ENCODE assay signal across 8 mouse cellular contexts in the genomic region with DNA sequence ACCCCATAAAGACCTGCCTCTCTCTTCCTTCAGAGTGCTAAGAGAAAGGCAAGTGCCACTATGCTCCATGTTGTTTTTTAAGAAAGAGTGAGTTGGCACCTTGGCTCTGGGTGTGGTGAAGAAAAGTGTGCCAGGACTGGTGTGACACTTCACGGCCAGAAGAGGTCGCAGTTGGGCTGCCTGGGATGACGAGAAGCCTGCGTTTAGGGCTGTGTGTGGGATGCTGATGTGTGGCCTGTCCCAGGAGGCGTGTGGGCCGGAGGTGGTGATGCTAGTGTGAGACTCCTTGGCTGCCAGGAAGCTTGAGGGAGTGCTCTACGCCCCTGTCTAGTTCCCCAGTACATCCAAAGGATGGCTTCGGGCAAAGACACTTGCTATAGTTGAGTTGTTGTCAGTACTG. TPM values are rescaled to one million over a fixed set of nuclear protein-coding genes. Genes with fewer than 3 reads are reported as not detected.
DNase-seq lines count a peak whose midpoint lies in the region; ATAC-seq and TF ChIP-seq lines count a peak whose summit lies in the region.

No protein-coding gene starts in this region.

- peak; percentile 90 for ATAC-seq in frontal cortex, adult (ENCODE audit: low TSS enrichment)
- ATAC-seq in limb, embryonic 13.5 days (ENCODE audit: low FRiP score, low read depth) = peak; percentile 49; the same call in 1 of the 2 replicates
- ATAC-seq in midbrain, postnatal 0 days (ENCODE audit: low FRiP score) = no peak
- 0 out of 2 replicates have a peak, but pooled peaks have one; percentile 30 for ATAC-seq in stomach, embryonic 15.5 days (ENCODE audit: insufficient read depth, low FRiP score, low read depth)

- H3K9me3 ChIP-seq in limb, embryonic 13.5 days = no peaks in the 10 kb centered on the region
- no peaks in the 10 kb centered on the region for H3K9me3 ChIP-seq in midbrain, postnatal 0 days (ENCODE audit: low read length)
- H3K9me3 ChIP-seq in stomach, embryonic 15.5 days = no peaks in the 10 kb centered on the region

- no peak overlapping the region for H3K4me2 ChIP-seq in limb, embryonic 13.5 days (replicated peaks)
- no peak overlapping the region for H3K4me2 ChIP-seq in midbrain, postnatal 0 days (ENCODE audit: low read depth, low read length, poor library complexity, severe bottlenecking)
- H3K4me2 ChIP-seq in stomach, embryonic 15.5 days = no peak overlapping the region

- DNase-seq in urinary bladder, postnatal 25 days (ENCODE audit: low spot score) = peak; percentile 35
- DNase-seq in urinary bladder, adult 2 months (ENCODE audit: low spot score) = no peak
- peak; percentile 48 to 70 for DNase-seq in cerebellum, adult 2 months
- DNase-seq in induced T-regulatory cell, adult 2 months (ENCODE audit: low read depth) = peak; percentile 68
- peak; percentile 56 for DNase-seq in midbrain, postnatal 0 days (ENCODE audit: low spot score)

- no peaks in the 10 kb centered on the region for H3K27me3 ChIP-seq in cerebellum, adult 2 months (ENCODE audit: control insufficient read depth, insufficient read depth, low read length)
- H3K27me3 ChIP-seq in limb, embryonic 13.5 days = peaks cover 19% of the 10 kb centered on the region; the same call in 1 of the 2 replicates
- no peaks in the 10 kb centered on the region for H3K27me3 ChIP-seq in midbrain, postnatal 0 days (ENCODE audit: insufficient read depth, low read length)
- H3K27me3 ChIP-seq in stomach, embryonic 15.5 days (replicated peaks) = no peaks in the 10 kb centered on the region

- H3K4me3 ChIP-seq in cerebellum, adult 2 months (replicated peaks; ENCODE audit: insufficient read depth, low read depth, low read length) = no peak overlapping the region
- no peak overlapping the region for H3K4me3 ChIP-seq in limb, embryonic 13.5 days
- H3K4me3 ChIP-seq in midbrain, postnatal 0 days (ENCODE audit: low read depth, low read length) = no peak overlapping the region
- no peak overlapping the region for H3K4me3 ChIP-seq in stomach, embryonic 15.5 days (replicated peaks)

- peaks cover 11% of the 10 kb centered on the region for H3K36me3 ChIP-seq in limb, embryonic 13.5 days
- H3K36me3 ChIP-seq in midbrain, postnatal 0 days (ENCODE audit: insufficient read depth, low read length) = no peaks in the 10 kb centered on the region
- no peaks in the 10 kb centered on the region for H3K36me3 ChIP-seq in stomach, embryonic 15.5 days

- H3K9ac ChIP-seq in limb, embryonic 13.5 days = no peak overlapping the region
- no peak overlapping the region for H3K9ac ChIP-seq in midbrain, postnatal 0 days (replicated peaks; ENCODE audit: low read length, poor library complexity, severe bottlenecking)
- H3K9ac ChIP-seq in stomach, embryonic 15.5 days = no peak overlapping the region

- no peaks in the 10 kb centered on the region for H3K4me1 ChIP-seq in cerebellum, adult 2 months (ENCODE audit: control insufficient read depth, insufficient read depth, low read length)
- peaks cover 29% of the 10 kb centered on the region for H3K4me1 ChIP-seq in limb, embryonic 13.5 days
- H3K4me1 ChIP-seq in midbrain, postnatal 0 days (ENCODE audit: insufficient read depth, low read length) = peaks cover 4% of the 10 kb centered on the region
- H3K4me1 ChIP-seq in stomach, embryonic 15.5 days = peaks cover 29% of the 10 kb centered on the region

- WGBS in cerebellum, adult 2 months = 13% methylated on average over 8 of the region's 8 CpGs
- 20% methylated on average over 8 of the region's 8 CpGs for WGBS in limb, embryonic 13.5 days
- 24% methylated on average over 8 of the region's 8 CpGs for WGBS in midbrain, postnatal 0 days
- WGBS in stomach, embryonic 15.5 days = 22% methylated on average over 8 of the region's 8 CpGs

- TF ChIP-seq CTCF in cerebellum, adult 2 months (IDR thresholded peaks at IDR 0.05; ENCODE audit: borderline replicate concordance, insufficient read depth, low read depth, low read length) = peak; percentile 94
- peak; percentile 87 for TF ChIP-seq CTCF in midbrain, postnatal 0 days (IDR thresholded peaks at IDR 0.05)

- TF ChIP-seq POLR2A in cerebellum, adult 2 months (IDR thresholded peaks at IDR 0.05; ENCODE audit: borderline replicate concordance, insufficient read depth, low read length) = no peak

- no peak overlapping the region for H3K27ac ChIP-seq in cerebellum, adult 2 months (ENCODE audit: insufficient read depth, low read length)
- no peak overlapping the region for H3K27ac ChIP-seq in limb, embryonic 13.5 days
- H3K27ac ChIP-seq in midbrain, postnatal 0 days (ENCODE audit: low read depth, low read length) = no peak overlapping the region
- no peak overlapping the region for H3K27ac ChIP-seq in stomach, embryonic 15.5 days

RNA-seq across cellular contexts. Expression of a gene that starts 9.0 kb away (rescaled TPM):
- 61.9 and 62.0 TPM in 2 replicates for polyA plus RNA-seq in urinary bladder, adult 2 months (2012; rRNA removed)
- polyA plus RNA-seq in cerebellum, adult 2 months (2012; rRNA removed) = 120 and 128 TPM in 2 replicates
- polyA plus RNA-seq in limb, embryonic 13.5 days (2015; fragmentation: Nextera tagmentation; extraction: Ambion mirVana) = 78.8 and 81.2 TPM in 2 replicates
- total RNA-seq in midbrain, postnatal 0 days (2014; rRNA removed) = 108 and 142 TPM in 2 replicates
- polyA plus RNA-seq in midbrain, postnatal 0 days (2015; fragmentation: Nextera tagmentation; extraction: Ambion mirVana) = 97.3 and 99.1 TPM in 2 replicates
- polyA plus RNA-seq in stomach, embryonic 15.5 days (2015; fragmentation: Nextera tagmentation; extraction: Ambion mirVana) = 91.1 and 96.6 TPM in 2 replicates

RNA-seq across cellular contexts. Expression of a gene that starts 9.5 kb away (rescaled TPM):
- polyA plus RNA-seq in urinary bladder, adult 2 months (2012; rRNA removed) = 11.8 and 13.6 TPM in 2 replicates
- polyA plus RNA-seq in cerebellum, adult 2 months (2012; rRNA removed) = 14.6 and 16.0 TPM in 2 replicates
- 9.3 and 10.0 TPM in 2 replicates for polyA plus RNA-seq in limb, embryonic 13.5 days (2015; fragmentation: Nextera tagmentation; extraction: Ambion mirVana)
- total RNA-seq in midbrain, postnatal 0 days (2014; rRNA removed) = 5.2 and 6.5 TPM in 2 replicates
- 5.1 and 6.1 TPM in 2 replicates for polyA plus RNA-seq in midbrain, postnatal 0 days (2015; fragmentation: Nextera tagmentation; extraction: Ambion mirVana)
- 8.3 and 9.6 TPM in 2 replicates for polyA plus RNA-seq in stomach, embryonic 15.5 days (2015; fragmentation: Nextera tagmentation; extraction: Ambion mirVana)
